Mouse (Mus musculus): Measurements from ENCODE around the gene Cyp1a1.

DNA sequence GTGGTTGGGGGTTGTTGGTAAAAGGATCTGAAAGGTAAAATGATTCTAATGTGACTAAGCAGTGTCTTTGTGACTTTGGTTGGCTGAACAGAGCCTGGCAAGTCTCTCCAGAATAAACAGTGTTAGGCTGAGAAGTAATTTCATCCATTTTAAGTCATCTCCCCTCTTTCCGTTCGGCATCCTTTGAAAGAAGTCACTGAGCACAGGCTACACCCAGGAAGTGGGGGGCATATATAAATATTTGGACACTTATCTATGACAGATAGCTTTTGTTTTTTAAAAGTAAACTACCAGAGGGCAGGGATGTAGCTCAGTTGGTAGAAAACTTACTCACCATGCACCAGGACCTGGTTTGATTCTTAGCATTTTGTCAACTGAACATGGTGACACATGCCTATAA, 878 bp downstream of the Cyp1a1 start:
- TF ChIP-seq POLR2A (IDR thresholded peaks at IDR 0.05; ENCODE audit: insufficient read depth, low read length) (no peak), CTCF (IDR thresholded peaks at IDR 0.05; ENCODE audit: low read depth, low read length) (no peak)
